Mouse (Mus musculus): ENCODE results near the gene S100a13.

S100a13 gene

DNA sequence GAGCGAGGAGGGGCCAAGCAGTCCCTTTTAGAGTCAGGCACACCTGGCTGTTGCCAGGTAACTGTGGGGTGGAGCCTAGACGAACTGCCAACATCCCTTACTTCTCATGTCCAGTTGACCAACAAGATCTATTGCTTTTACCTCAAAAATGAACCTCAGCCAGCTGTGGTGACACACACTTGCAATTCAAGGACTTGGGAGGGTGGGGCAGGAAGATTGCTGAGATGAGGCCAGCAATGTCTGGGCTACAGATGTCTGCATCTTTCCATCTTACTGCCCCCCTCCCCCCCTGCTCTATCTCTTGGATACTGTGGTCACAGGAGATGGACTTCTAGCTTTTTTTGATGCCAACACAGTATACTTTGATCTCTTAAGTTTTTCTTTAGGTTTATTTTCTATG, 38.0 kb downstream of the S100a13 start:
- no peak for DNase-seq (ENCODE audit: extremely low spot score, low spot score)

GRCm38 (mm10) chr3:90555954-90556353, 41.7 kb downstream of the S100a13 start:
- DNase-seq (ENCODE audit: extremely low spot score, low spot score) = no peak

- no peak for DNase-seq (ENCODE audit: extremely low spot score, low spot score)
Observed at GRCm38 (mm10) chr3:90560008-90560628, 45.9 kb downstream of the S100a13 start, which contains the start of gene S100a3. TSS of gene S100a3 (plus strand) at chr3:90560578.
